Comparison of ENCODE assay signal across 8 mouse cellular contexts in the genomic region with DNA sequence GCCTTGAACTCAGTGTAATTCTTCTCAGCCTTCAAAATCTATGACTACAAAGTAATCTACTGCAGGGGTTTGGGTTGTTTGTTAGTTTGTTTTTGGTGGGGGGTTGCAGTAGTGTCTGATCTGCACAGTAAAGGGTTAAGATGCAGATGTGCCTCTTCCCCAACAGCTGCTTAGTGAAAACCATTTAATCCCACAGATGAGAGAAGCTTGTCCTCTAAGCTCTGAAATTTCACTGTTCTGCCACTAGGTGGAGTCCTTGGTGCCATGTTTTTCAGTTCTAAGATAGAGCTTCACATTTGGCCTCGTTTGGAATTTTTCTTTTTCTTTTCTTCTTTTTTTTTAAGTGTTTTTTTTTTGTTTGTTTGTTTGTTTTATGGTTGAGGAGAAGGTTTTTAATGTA. TPM values are rescaled to one million over a fixed set of nuclear protein-coding genes. Genes with fewer than 3 reads are reported as not detected.
DNase-seq lines count a peak whose midpoint lies in the region; ATAC-seq and TF ChIP-seq lines count a peak whose summit lies in the region.

No protein-coding gene starts in this region.

- no peak for TF ChIP-seq POLR2A in liver, adult 2 months (IDR thresholded peaks at IDR 0.05; ENCODE audit: extremely low read depth, insufficient read depth, low read length)

- H3K9ac ChIP-seq in forebrain, postnatal 0 days: no peak overlapping the region
- no peak overlapping the region for H3K9ac ChIP-seq in forebrain, embryonic 16.5 days (replicated peaks; ENCODE audit: low read depth, low read length)
- H3K9ac ChIP-seq in midbrain, embryonic 13.5 days (replicated peaks): no peak overlapping the region
- H3K9ac ChIP-seq in midbrain, embryonic 15.5 days: no peak overlapping the region
- no peak overlapping the region for H3K9ac ChIP-seq in liver, adult 2 months (ENCODE audit: low read depth, low read length)

- peak; percentile 67; the same call in 1 of the 2 replicates for ATAC-seq in forebrain, postnatal 0 days
- ATAC-seq in forebrain, embryonic 16.5 days: no peak
- ATAC-seq in midbrain, embryonic 13.5 days: peak; percentile 20; the same call in 1 of the 2 replicates
- ATAC-seq in midbrain, embryonic 15.5 days (replicated peaks): no peak

- no peak overlapping the region for H3K4me3 ChIP-seq in forebrain, postnatal 0 days (ENCODE audit: low read depth, low read length)
- H3K4me3 ChIP-seq in forebrain, embryonic 16.5 days (replicated peaks; ENCODE audit: low read length): no peak overlapping the region
- H3K4me3 ChIP-seq in midbrain, embryonic 13.5 days (replicated peaks): no peak overlapping the region
- H3K4me3 ChIP-seq in midbrain, embryonic 15.5 days: no peak overlapping the region
- no peak overlapping the region for H3K4me3 ChIP-seq in liver, adult 2 months (ENCODE audit: insufficient read depth, low read depth, low read length)
- H3K4me3 ChIP-seq in forebrain, embryonic 10.5 days: no peak overlapping the region

- no peaks in the 10 kb centered on the region for H3K27me3 ChIP-seq in forebrain, postnatal 0 days (ENCODE audit: insufficient read depth, low read length)
- no peaks in the 10 kb centered on the region for H3K27me3 ChIP-seq in forebrain, embryonic 16.5 days (replicated peaks; ENCODE audit: control insufficient read depth, insufficient read depth, low read length)
- no peaks in the 10 kb centered on the region for H3K27me3 ChIP-seq in midbrain, embryonic 13.5 days
- H3K27me3 ChIP-seq in midbrain, embryonic 15.5 days (replicated peaks): no peaks in the 10 kb centered on the region
- H3K27me3 ChIP-seq in liver, adult 2 months (ENCODE audit: control insufficient read depth, insufficient read depth, low read length): no peaks in the 10 kb centered on the region
- no peaks in the 10 kb centered on the region for H3K27me3 ChIP-seq in splenic B cell, adult 2 months (ENCODE audit: control insufficient read depth, insufficient read depth, low read length, poor library complexity, severe bottlenecking)
- H3K27me3 ChIP-seq in forebrain, embryonic 10.5 days (ENCODE audit: poor library complexity, severe bottlenecking): no peaks in the 10 kb centered on the region

- H3K27ac ChIP-seq in forebrain, postnatal 0 days (ENCODE audit: low read depth, low read length): no peak overlapping the region
- H3K27ac ChIP-seq in forebrain, embryonic 16.5 days (ENCODE audit: low read length): no peak overlapping the region
- no peak overlapping the region for H3K27ac ChIP-seq in midbrain, embryonic 13.5 days
- H3K27ac ChIP-seq in midbrain, embryonic 15.5 days: no peak overlapping the region
- H3K27ac ChIP-seq in liver, adult 2 months (replicated peaks; ENCODE audit: insufficient read depth, low read depth, low read length): peak overlapping the region; percentile 28; the same call in 1 of the 2 replicates
- no peak overlapping the region for H3K27ac ChIP-seq in forebrain, embryonic 10.5 days

- peak; percentile 66 for DNase-seq in forebrain, postnatal 0 days
- peak; percentile 70 for DNase-seq in ZHBTc4 (ENCODE audit: low read depth, low spot score)
- peak; percentile 47 for DNase-seq in liver, adult 2 months (ENCODE audit: extremely low read depth, low read depth, low spot score)
- peak; percentile 75 for DNase-seq in splenic B cell, adult 2 months (ENCODE audit: low read depth, low spot score)
- no peak for DNase-seq in forebrain, embryonic 10.5 days (ENCODE audit: extremely low spot score, low spot score)

- no peak overlapping the region for H3K4me2 ChIP-seq in forebrain, postnatal 0 days (ENCODE audit: low read depth)
- H3K4me2 ChIP-seq in forebrain, embryonic 16.5 days (ENCODE audit: low read length): no peak overlapping the region
- H3K4me2 ChIP-seq in midbrain, embryonic 13.5 days (replicated peaks): no peak overlapping the region
- H3K4me2 ChIP-seq in midbrain, embryonic 15.5 days: no peak overlapping the region

- H3K9me3 ChIP-seq in forebrain, postnatal 0 days (ENCODE audit: low read length): no peaks in the 10 kb centered on the region
- H3K9me3 ChIP-seq in forebrain, embryonic 16.5 days (ENCODE audit: control insufficient read depth, low read length): no peaks in the 10 kb centered on the region
- no peaks in the 10 kb centered on the region for H3K9me3 ChIP-seq in midbrain, embryonic 13.5 days
- H3K9me3 ChIP-seq in midbrain, embryonic 15.5 days: no peaks in the 10 kb centered on the region
- H3K9me3 ChIP-seq in forebrain, embryonic 10.5 days: no peaks in the 10 kb centered on the region

- no peaks in the 10 kb centered on the region for H3K4me1 ChIP-seq in forebrain, postnatal 0 days (ENCODE audit: insufficient read depth)
- H3K4me1 ChIP-seq in forebrain, embryonic 16.5 days (replicated peaks; ENCODE audit: control insufficient read depth, insufficient read depth, low read length): no peaks in the 10 kb centered on the region
- no peaks in the 10 kb centered on the region for H3K4me1 ChIP-seq in midbrain, embryonic 13.5 days (replicated peaks)
- no peaks in the 10 kb centered on the region for H3K4me1 ChIP-seq in midbrain, embryonic 15.5 days
- H3K4me1 ChIP-seq in liver, adult 2 months (ENCODE audit: control insufficient read depth, insufficient read depth, low read length): no peaks in the 10 kb centered on the region
- no peaks in the 10 kb centered on the region for H3K4me1 ChIP-seq in forebrain, embryonic 10.5 days

- no peaks in the 10 kb centered on the region for H3K79me2 ChIP-seq in liver, adult 2 months (ENCODE audit: control insufficient read depth, insufficient read depth, low read length)

- H3K36me3 ChIP-seq in forebrain, postnatal 0 days (ENCODE audit: insufficient read depth): peaks cover 88% of the 10 kb centered on the region
- H3K36me3 ChIP-seq in forebrain, embryonic 16.5 days (ENCODE audit: control insufficient read depth, insufficient read depth): peaks cover 42% of the 10 kb centered on the region
- H3K36me3 ChIP-seq in midbrain, embryonic 13.5 days: peaks cover 89% of the 10 kb centered on the region
- H3K36me3 ChIP-seq in midbrain, embryonic 15.5 days (replicated peaks): peaks cover 55% of the 10 kb centered on the region
- peaks cover 45% of the 10 kb centered on the region for H3K36me3 ChIP-seq in liver, adult 2 months (ENCODE audit: control insufficient read depth, insufficient read depth, low read length)
- H3K36me3 ChIP-seq in splenic B cell, adult 2 months (ENCODE audit: control insufficient read depth, insufficient read depth, low read length, poor library complexity, severe bottlenecking): peaks cover 34% of the 10 kb centered on the region
- peaks cover 98% of the 10 kb centered on the region for H3K36me3 ChIP-seq in forebrain, embryonic 10.5 days (replicated peaks)

- peak; percentile 83 for TF ChIP-seq CTCF in forebrain, postnatal 0 days (IDR thresholded peaks at IDR 0.05; ENCODE audit: low read depth)
- TF ChIP-seq CTCF in liver, adult 2 months (IDR thresholded peaks at IDR 0.05; ENCODE audit: low read depth, low read length): peak; percentile 68

- WGBS in forebrain, postnatal 0 days: 14% methylated on average over 1 of the region's 1 CpGs
- 2% methylated on average over 1 of the region's 1 CpGs for WGBS in forebrain, embryonic 16.5 days
- 11% methylated on average over 1 of the region's 1 CpGs for WGBS in midbrain, embryonic 13.5 days
- WGBS in midbrain, embryonic 15.5 days: 20% methylated on average over 1 of the region's 1 CpGs
- 15% methylated on average over 1 of the region's 1 CpGs for WGBS in liver, adult 2 months
- 47% methylated on average over 1 of the region's 1 CpGs for WGBS in forebrain, embryonic 10.5 days

RNA-seq across cellular contexts. Expression of a gene that starts 12.7 kb away (rescaled TPM):
- total RNA-seq in forebrain, postnatal 0 days (2014; rRNA removed): 16.3 and 19.6 TPM in 2 replicates
- polyA plus RNA-seq in forebrain, postnatal 0 days (2015; fragmentation: Nextera tagmentation; extraction: Ambion mirVana): 17.8 and 24.8 TPM in 2 replicates
- polyA plus RNA-seq in forebrain, embryonic 16.5 days (2015; fragmentation: Nextera tagmentation; extraction: Ambion mirVana): 36.6 and 41.9 TPM in 2 replicates
- 28.8 and 33.6 TPM in 2 replicates for polyA plus RNA-seq in midbrain, embryonic 13.5 days (2015; fragmentation: Nextera tagmentation; extraction: Ambion mirVana)
- 29.0 and 30.9 TPM in 2 replicates for polyA plus RNA-seq in midbrain, embryonic 15.5 days (2015; fragmentation: Nextera tagmentation; extraction: Ambion mirVana)
- 5.8 and 6.4 TPM in 2 replicates for total RNA-seq in liver, adult 2 months (2014; rRNA removed)
- 3.8 and 5.0 TPM in 2 replicates for polyA plus RNA-seq in liver, adult 2 months (2012; rRNA removed)
- 43.3 and 45.9 TPM in 2 replicates for polyA plus RNA-seq in forebrain, embryonic 10.5 days (2016; fragmentation: Nextera tagmentation; extraction: Ambion mirVana)

RNA-seq across cellular contexts. Expression of a gene that starts 29.3 kb away (rescaled TPM):
- 21.1 and 21.2 TPM in 2 replicates for total RNA-seq in forebrain, postnatal 0 days (2014; rRNA removed)
- 11.3 and 17.3 TPM in 2 replicates for polyA plus RNA-seq in forebrain, postnatal 0 days (2015; fragmentation: Nextera tagmentation; extraction: Ambion mirVana)
- polyA plus RNA-seq in forebrain, embryonic 16.5 days (2015; fragmentation: Nextera tagmentation; extraction: Ambion mirVana): 4.1 and 6.6 TPM in 2 replicates
- polyA plus RNA-seq in midbrain, embryonic 13.5 days (2015; fragmentation: Nextera tagmentation; extraction: Ambion mirVana): 0.27 and 0.31 TPM in 2 replicates
- 2.4 and 2.5 TPM in 2 replicates for polyA plus RNA-seq in midbrain, embryonic 15.5 days (2015; fragmentation: Nextera tagmentation; extraction: Ambion mirVana)
- total RNA-seq in liver, adult 2 months (2014; rRNA removed): not detected in 2 replicates
- not detected in 2 replicates for polyA plus RNA-seq in liver, adult 2 months (2012; rRNA removed)
- polyA plus RNA-seq in forebrain, embryonic 10.5 days (2016; fragmentation: Nextera tagmentation; extraction: Ambion mirVana): not detected in 2 replicates

RNA-seq across cellular contexts. Expression of a gene that starts 40.5 kb away (rescaled TPM):
- total RNA-seq in forebrain, postnatal 0 days (2014; rRNA removed): 64.2 and 81.2 TPM in 2 replicates
- 68.4 and 70.5 TPM in 2 replicates for polyA plus RNA-seq in forebrain, postnatal 0 days (2015; fragmentation: Nextera tagmentation; extraction: Ambion mirVana)
- polyA plus RNA-seq in forebrain, embryonic 16.5 days (2015; fragmentation: Nextera tagmentation; extraction: Ambion mirVana): 78.8 and 84.8 TPM in 2 replicates
- 76.6 and 83.1 TPM in 2 replicates for polyA plus RNA-seq in midbrain, embryonic 13.5 days (2015; fragmentation: Nextera tagmentation; extraction: Ambion mirVana)
- 76.7 and 79.8 TPM in 2 replicates for polyA plus RNA-seq in midbrain, embryonic 15.5 days (2015; fragmentation: Nextera tagmentation; extraction: Ambion mirVana)
- total RNA-seq in liver, adult 2 months (2014; rRNA removed): 5.7 and 6.4 TPM in 2 replicates
- 7.8 and 8.5 TPM in 2 replicates for polyA plus RNA-seq in liver, adult 2 months (2012; rRNA removed)
- 149 and 153 TPM in 2 replicates for polyA plus RNA-seq in forebrain, embryonic 10.5 days (2016; fragmentation: Nextera tagmentation; extraction: Ambion mirVana)

RNA-seq across cellular contexts. Expression of a gene that starts 49.9 kb away (rescaled TPM):
- total RNA-seq in forebrain, postnatal 0 days (2014; rRNA removed): 3,418 and 3,587 TPM in 2 replicates
- 2,464 and 2,886 TPM in 2 replicates for polyA plus RNA-seq in forebrain, postnatal 0 days (2015; fragmentation: Nextera tagmentation; extraction: Ambion mirVana)
- 3,503 and 3,633 TPM in 2 replicates for polyA plus RNA-seq in forebrain, embryonic 16.5 days (2015; fragmentation: Nextera tagmentation; extraction: Ambion mirVana)
- 4,178 and 4,302 TPM in 2 replicates for polyA plus RNA-seq in midbrain, embryonic 13.5 days (2015; fragmentation: Nextera tagmentation; extraction: Ambion mirVana)
- 3,070 and 3,123 TPM in 2 replicates for polyA plus RNA-seq in midbrain, embryonic 15.5 days (2015; fragmentation: Nextera tagmentation; extraction: Ambion mirVana)
- 264 and 310 TPM in 2 replicates for total RNA-seq in liver, adult 2 months (2014; rRNA removed)
- 147 and 153 TPM in 2 replicates for polyA plus RNA-seq in liver, adult 2 months (2012; rRNA removed)
- 2,460 and 2,659 TPM in 2 replicates for polyA plus RNA-seq in forebrain, embryonic 10.5 days (2016; fragmentation: Nextera tagmentation; extraction: Ambion mirVana)

Comparison
In these comparisons a context has a peak if more than half of its experiments do, and no peak if none do; other contexts are left out.
1. ATAC-seq: peak in forebrain, postnatal 0 days (single experiment) and midbrain, embryonic 13.5 days (single experiment); none in forebrain, embryonic 16.5 days (single experiment) and midbrain, embryonic 15.5 days (single experiment).